20 mouse cellular contexts compared by ENCODE assay signal in genomic region chr14:23830316-23830715, GRCm38 (mm10).
DNase-seq lines count a peak whose midpoint lies in the region; ATAC-seq and TF ChIP-seq lines count a peak whose summit lies in the region.
"Had no signal": no experiment of that assay in that cellular context is flagged by ENCODE, and none has a peak within 500 bp of the region (broad histone marks: within the 10 kb centered on the region; RNA-seq: fewer than 3 reads in every experiment).

No protein-coding gene starts in this region.

- H3K4me1 ChIP-seq in hindbrain, embryonic 13.5 days (replicated peaks), result peaks cover 17% of the 10 kb centered on the region
- peaks cover 3% of the 10 kb centered on the region; the same call in 1 of the 2 replicates for H3K4me1 ChIP-seq in hindbrain, embryonic 14.5 days (replicated peaks; ENCODE audit: control insufficient read depth, insufficient read depth, low read length)
- H3K4me1 ChIP-seq in liver, embryonic 12.5 days, result no peaks in the 10 kb centered on the region
- H3K4me1 ChIP-seq: embryonic facial prominence, embryonic 12.5 days; heart, embryonic 10.5 days had no signal

- H3K4me3 ChIP-seq in hindbrain, embryonic 13.5 days, result no peak overlapping the region
- no peak overlapping the region for H3K4me3 ChIP-seq in hindbrain, embryonic 14.5 days (replicated peaks; ENCODE audit: low read length)
- H3K4me3 ChIP-seq in left cerebral cortex, adult 2 months, result no peak overlapping the region
- H3K4me3 ChIP-seq in liver, embryonic 12.5 days, result no peak overlapping the region
- H3K4me3 ChIP-seq: embryonic facial prominence, embryonic 12.5 days; forebrain, embryonic 12.5 days; heart, embryonic 10.5 days; hindbrain, embryonic 12.5 days had no signal

- H3K9me3 ChIP-seq in hindbrain, embryonic 13.5 days, result no peaks in the 10 kb centered on the region
- no peaks in the 10 kb centered on the region for H3K9me3 ChIP-seq in hindbrain, embryonic 14.5 days (ENCODE audit: control insufficient read depth, low read length)
- H3K9me3 ChIP-seq in liver, embryonic 12.5 days (replicated peaks), result no peaks in the 10 kb centered on the region
- H3K9me3 ChIP-seq: embryonic facial prominence, embryonic 12.5 days; forebrain, embryonic 12.5 days; heart, embryonic 10.5 days; hindbrain, embryonic 12.5 days had no signal

- no peak overlapping the region for H3K9ac ChIP-seq in hindbrain, embryonic 13.5 days
- no peak overlapping the region for H3K9ac ChIP-seq in hindbrain, embryonic 14.5 days
- no peak overlapping the region for H3K9ac ChIP-seq in liver, embryonic 12.5 days
- H3K9ac ChIP-seq: embryonic facial prominence, embryonic 12.5 days; forebrain, embryonic 12.5 days; hindbrain, embryonic 12.5 days had no signal

- intact Hi-C loops in left cerebral cortex, adult 2 months (cut with DNase I), result no loop called here

- H3K27ac ChIP-seq in hindbrain, embryonic 13.5 days, result peak overlapping the region; percentile 70; the same call in 1 of the 2 replicates
- H3K27ac ChIP-seq in hindbrain, embryonic 14.5 days, result no peak overlapping the region
- H3K27ac ChIP-seq in left cerebral cortex, adult 2 months, result peak overlapping the region; percentile 20
- H3K27ac ChIP-seq in liver, embryonic 12.5 days, result no peak overlapping the region
- H3K27ac ChIP-seq: embryonic facial prominence, embryonic 12.5 days; forebrain, embryonic 12.5 days; heart, embryonic 10.5 days; hindbrain, embryonic 12.5 days had no signal

- 39% methylated on average over 4 of the region's 4 CpGs for WGBS in hindbrain, embryonic 13.5 days
- WGBS in hindbrain, embryonic 14.5 days, result 38% methylated on average over 4 of the region's 4 CpGs
- 16% methylated on average over 4 of the region's 4 CpGs for WGBS in large intestine, adult 2 months
- WGBS in liver, embryonic 12.5 days (ENCODE audit: insufficient replicate concordance), result 28% methylated on average over 4 of the region's 4 CpGs

- H3K27me3 ChIP-seq in hindbrain, embryonic 13.5 days, result no peaks in the 10 kb centered on the region
- H3K27me3 ChIP-seq in hindbrain, embryonic 14.5 days (ENCODE audit: control insufficient read depth, insufficient read depth, low read length), result no peaks in the 10 kb centered on the region
- H3K27me3 ChIP-seq in liver, embryonic 12.5 days (replicated peaks), result no peaks in the 10 kb centered on the region
- H3K27me3 ChIP-seq: embryonic facial prominence, embryonic 12.5 days; forebrain, embryonic 12.5 days; hindbrain, embryonic 12.5 days had no signal

- H3K4me2 ChIP-seq in hindbrain, embryonic 13.5 days, result no peak overlapping the region
- no peak overlapping the region for H3K4me2 ChIP-seq in hindbrain, embryonic 14.5 days (replicated peaks)
- H3K4me2 ChIP-seq in liver, embryonic 12.5 days, result no peak overlapping the region
- H3K4me2 ChIP-seq: embryonic facial prominence, embryonic 12.5 days; forebrain, embryonic 12.5 days; hindbrain, embryonic 12.5 days had no signal

- H3K36me3 ChIP-seq in hindbrain, embryonic 13.5 days, result no peaks in the 10 kb centered on the region
- no peaks in the 10 kb centered on the region for H3K36me3 ChIP-seq in hindbrain, embryonic 14.5 days (replicated peaks; ENCODE audit: control insufficient read depth, insufficient read depth)
- H3K36me3 ChIP-seq in liver, embryonic 12.5 days, result no peaks in the 10 kb centered on the region
- H3K36me3 ChIP-seq: embryonic facial prominence, embryonic 12.5 days; forebrain, embryonic 12.5 days; heart, embryonic 10.5 days; hindbrain, embryonic 12.5 days had no signal

- TF ChIP-seq CTCF in left cerebral cortex, adult 2 months (IDR thresholded peaks at IDR 0.05), result no peak

- ATAC-seq in hindbrain, embryonic 13.5 days (ENCODE audit: low FRiP score), result no peak
- ATAC-seq in hindbrain, embryonic 14.5 days (ENCODE audit: low FRiP score), result no peak
- ATAC-seq in liver, embryonic 12.5 days, result no peak
- ATAC-seq: forebrain, embryonic 16.5 days had no signal

- no peak for DNase-seq in hindbrain, embryonic 14.5 days (ENCODE audit: low spot score)
- no peak for DNase-seq in left cerebral cortex, adult 2 months (ENCODE audit: extremely low spot score in 1 of 2, low spot score in 2 of 2)
- DNase-seq in left cerebral cortex, adult 18-20 months (ENCODE audit: low spot score in 2 of 2), result no peak
- DNase-seq in brain, adult 2 months (ENCODE audit: low read depth, low spot score), result peak; percentile 24
- peak; percentile 6 for DNase-seq in large intestine, adult 2 months (ENCODE audit: low read depth, low spot score)
- DNase-seq: adrenal gland, postnatal 10 days; cerebellum, adult 11-12 months; cerebellum, adult 9-10 months; cerebellum, postnatal 25 days; gastrocnemius, postnatal 36 days; heart, adult 18-20 months; heart, postnatal 10 days; heart, postnatal 4 days had no signal

Comparison
In these comparisons a context has a peak if more than half of its experiments do, and no peak if none do; other contexts are left out.
1. H3K27ac ChIP-seq: peak in hindbrain, embryonic 13.5 days (single experiment) and left cerebral cortex, adult 2 months (single experiment); none in hindbrain, embryonic 14.5 days (single experiment) and liver, embryonic 12.5 days (single experiment).
2. DNase-seq: peak in brain, adult 2 months (single experiment) and large intestine, adult 2 months (single experiment); none in hindbrain, embryonic 14.5 days (single experiment), left cerebral cortex, adult 2 months (0 of 2) and left cerebral cortex, adult 18-20 months (0 of 2).